Mouse (Mus musculus): ENCODE data around the gene Gm7247. TPM values are rescaled to one million over a fixed set of nuclear protein-coding genes. Genes with fewer than 3 reads are reported as not detected.

The Gm7247 gene
- polyA plus RNA-seq (2012; fragmentation: generic; extraction: Trizol): not detected

DNA sequence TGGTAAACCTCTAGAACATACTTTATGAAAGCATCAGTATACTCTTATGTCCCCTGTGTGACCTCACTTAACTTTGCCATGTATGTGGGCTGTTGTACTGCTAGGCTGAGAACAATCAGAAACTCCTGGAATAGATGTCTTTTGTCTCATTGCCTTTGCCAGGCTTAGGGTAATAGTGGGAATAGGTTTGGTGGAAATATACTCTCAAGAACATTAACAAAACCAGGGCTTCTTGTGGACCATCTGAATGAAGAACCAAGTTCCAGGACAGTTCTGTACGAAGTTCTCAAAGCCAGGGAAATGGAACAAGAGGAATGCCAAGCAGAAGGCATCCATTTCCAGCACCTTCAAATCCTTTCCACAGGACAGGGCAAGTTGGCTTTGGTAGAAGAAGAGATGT lies at the start of gene Gm7247:
TSS of gene Gm7247 (plus strand) at position 301 of the 400 bp plus-strand sequence.
- no peak within 1 kb of the TSS for H3ac ChIP-seq (ENCODE audit: control insufficient read depth, insufficient read length)
- TF ChIP-seq TCF12 (IDR thresholded peaks at IDR 0.05; ENCODE audit: insufficient read depth, poor library complexity, severe bottlenecking) (no peak), POLR2A (IDR thresholded peaks at IDR 0.05; ENCODE audit: insufficient read length, low read depth) (no peak), MYOD1 (IDR thresholded peaks at IDR 0.05; ENCODE audit: control insufficient read depth in 1 of 3, insufficient read length in 2 of 3, low read depth in 2 of 3) (no peak), E2F4 (IDR thresholded peaks at IDR 0.05; ENCODE audit: insufficient read depth) (no peak), USF1 (IDR thresholded peaks at IDR 0.05; ENCODE audit: low read depth) (no peak), TCF3 (IDR thresholded peaks at IDR 0.05; ENCODE audit: insufficient read length, low read depth) (no peak), MAX (IDR thresholded peaks at IDR 0.05; ENCODE audit: low read depth) (no peak), CEBPB (IDR thresholded peaks at IDR 0.05; ENCODE audit: insufficient read depth, poor library complexity, severe bottlenecking) (no peak), REST (IDR thresholded peaks at IDR 0.05; ENCODE audit: insufficient read depth, insufficient read length) (no peak), SRF (IDR thresholded peaks at IDR 0.05; ENCODE audit: control insufficient read depth, insufficient read length, low read depth) (no peak), MYOG (IDR thresholded peaks at IDR 0.05; ENCODE audit: control insufficient read depth in 1 of 3, insufficient read depth in 1 of 3, insufficient read length in 2 of 3, low read depth in 2 of 3) (no peak), POLR2AphosphoS2 (IDR thresholded peaks at IDR 0.05; ENCODE audit: insufficient read length, low read depth) (no peak)
- H3K4me2 ChIP-seq (ENCODE audit: low read depth): no peak within 1 kb of the TSS
- no peaks in the 10 kb centered on the region for H3K27me3 ChIP-seq (ENCODE audit: control insufficient read depth, insufficient read depth, insufficient read length)
- no peak within 1 kb of the TSS for H3K4me3 ChIP-seq
- no peaks in the 10 kb centered on the region for H3K79me2 ChIP-seq (ENCODE audit: control insufficient read depth, insufficient read depth)
- H3K36me3 ChIP-seq (ENCODE audit: control insufficient read depth, insufficient read depth): no peaks in the 10 kb centered on the region

DNA sequence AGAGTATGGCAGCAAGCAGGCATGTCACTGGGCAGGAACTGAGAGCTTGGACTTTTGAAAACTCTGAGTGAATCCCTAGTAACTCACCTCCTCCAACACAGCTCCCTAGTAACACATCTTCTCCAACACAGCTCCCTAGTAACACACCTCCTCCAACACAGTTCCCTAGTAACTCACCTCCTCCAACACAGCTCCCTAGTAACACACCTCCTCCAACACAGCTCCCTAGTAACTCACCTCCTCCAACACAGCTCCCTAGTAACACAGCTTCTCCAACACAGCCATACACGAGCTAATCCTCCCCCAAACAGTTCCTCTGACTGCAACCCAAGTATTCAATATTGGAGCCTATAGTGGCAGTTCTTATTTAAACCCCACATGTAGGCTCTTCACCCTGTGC lies 37.6 kb upstream of the Gm7247 start:
- H3K79me2 ChIP-seq (ENCODE audit: control insufficient read depth, insufficient read depth): no peaks in the 10 kb centered on the region
- no peak overlapping the region for H3K4me2 ChIP-seq (ENCODE audit: low read depth)
- no peaks in the 10 kb centered on the region for H3K36me3 ChIP-seq (ENCODE audit: control insufficient read depth, insufficient read depth)
- TF ChIP-seq E2F4 (IDR thresholded peaks at IDR 0.05; ENCODE audit: insufficient read depth) (no peak), TCF12 (IDR thresholded peaks at IDR 0.05; ENCODE audit: insufficient read depth, poor library complexity, severe bottlenecking) (no peak), MYOG (IDR thresholded peaks at IDR 0.05; ENCODE audit: control insufficient read depth in 1 of 3, insufficient read depth in 1 of 3, insufficient read length in 2 of 3, low read depth in 2 of 3) (no peak), REST (IDR thresholded peaks at IDR 0.05; ENCODE audit: insufficient read depth, insufficient read length) (no peak), TCF3 (IDR thresholded peaks at IDR 0.05; ENCODE audit: insufficient read length, low read depth) (no peak), MYOD1 (IDR thresholded peaks at IDR 0.05; ENCODE audit: control insufficient read depth in 1 of 3, insufficient read length in 2 of 3, low read depth in 2 of 3) (no peak), CEBPB (IDR thresholded peaks at IDR 0.05; ENCODE audit: insufficient read depth, poor library complexity, severe bottlenecking) (no peak), MAX (IDR thresholded peaks at IDR 0.05; ENCODE audit: low read depth) (no peak), USF1 (IDR thresholded peaks at IDR 0.05; ENCODE audit: low read depth) (no peak), POLR2AphosphoS2 (IDR thresholded peaks at IDR 0.05; ENCODE audit: insufficient read length, low read depth) (no peak), POLR2A (IDR thresholded peaks at IDR 0.05; ENCODE audit: insufficient read length, low read depth) (no peak), SRF (IDR thresholded peaks at IDR 0.05; ENCODE audit: control insufficient read depth, insufficient read length, low read depth) (no peak)
- no peak overlapping the region for H3K4me3 ChIP-seq
- H3K27me3 ChIP-seq (ENCODE audit: control insufficient read depth, insufficient read depth, insufficient read length): no peaks in the 10 kb centered on the region
- no peak overlapping the region for H3ac ChIP-seq (ENCODE audit: control insufficient read depth, insufficient read length)

GRCm38 (mm10) chr14:51346027-51346426 lies 15.5 kb upstream of the Gm7247 start:
- TF ChIP-seq REST (IDR thresholded peaks at IDR 0.05; ENCODE audit: insufficient read depth, insufficient read length): no peak
- Histone ChIP-seq H3K79me2 (ENCODE audit: control insufficient read depth, insufficient read depth) (no peaks in the 10 kb centered on the region), H3K4me3 (no peak overlapping the region), H3K36me3 (ENCODE audit: control insufficient read depth, insufficient read depth) (no peaks in the 10 kb centered on the region), H3K27me3 (ENCODE audit: control insufficient read depth, insufficient read depth, insufficient read length) (no peaks in the 10 kb centered on the region), H3K4me2 (ENCODE audit: low read depth) (no peak overlapping the region), H3ac (ENCODE audit: control insufficient read depth, insufficient read length) (no peak overlapping the region)

DNA sequence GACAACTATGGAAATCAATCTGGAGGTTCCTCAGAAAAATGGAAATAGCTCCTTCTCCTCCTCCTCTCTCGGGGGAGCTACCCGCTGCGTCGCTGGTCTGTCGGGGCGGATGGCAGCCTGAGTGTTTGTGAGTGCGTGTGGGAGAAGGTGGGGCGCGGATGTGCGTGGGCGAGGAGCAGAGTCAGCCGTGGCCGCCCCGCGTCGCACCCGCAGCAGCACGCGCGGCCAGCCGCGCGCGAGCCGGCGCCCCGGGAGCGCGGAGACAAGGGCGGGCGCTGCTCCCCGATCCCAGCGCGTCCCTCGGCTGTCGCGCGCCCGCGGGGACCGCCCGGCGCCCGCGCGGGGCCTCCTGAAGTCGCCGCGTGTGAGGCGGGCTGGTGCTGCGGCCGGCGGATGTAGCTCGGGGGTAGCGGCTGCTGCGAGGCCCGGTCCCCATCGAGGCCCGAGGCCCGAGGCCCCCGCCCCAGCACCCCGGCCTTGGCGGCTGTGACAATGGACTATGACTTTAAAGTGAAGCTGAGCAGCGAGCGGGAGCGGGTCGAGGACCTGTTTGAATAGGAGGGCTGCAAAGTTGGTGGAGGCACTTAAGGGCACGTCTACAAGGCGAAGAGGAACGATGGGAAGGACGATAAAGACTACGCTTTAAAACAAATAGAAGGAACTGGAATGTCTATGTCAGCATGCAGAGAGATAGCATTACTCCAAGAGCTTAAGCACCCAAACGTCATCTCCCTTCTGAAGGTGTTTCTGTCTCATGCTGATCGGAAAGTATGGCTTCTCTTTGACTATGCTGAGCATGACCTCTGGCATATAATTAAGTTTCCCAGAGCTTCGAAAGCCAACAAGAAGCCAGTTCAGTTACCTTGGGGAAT lies 3.2 kb upstream of the Gm7247 start:
- H3K36me3 ChIP-seq (ENCODE audit: control insufficient read depth, insufficient read depth): no peaks in the 10 kb centered on the region
- TF ChIP-seq SRF (IDR thresholded peaks at IDR 0.05; ENCODE audit: control insufficient read depth, insufficient read length, low read depth) (no peak), MAX (IDR thresholded peaks at IDR 0.05; ENCODE audit: low read depth) (no peak), POLR2AphosphoS2 (IDR thresholded peaks at IDR 0.05; ENCODE audit: insufficient read length, low read depth) (no peak), TCF12 (IDR thresholded peaks at IDR 0.05; ENCODE audit: insufficient read depth, poor library complexity, severe bottlenecking) (no peak), TCF3 (IDR thresholded peaks at IDR 0.05; ENCODE audit: insufficient read length, low read depth) (no peak), CEBPB (IDR thresholded peaks at IDR 0.05; ENCODE audit: insufficient read depth, poor library complexity, severe bottlenecking) (no peak), MYOD1 (IDR thresholded peaks at IDR 0.05; ENCODE audit: control insufficient read depth in 1 of 3, insufficient read length in 2 of 3, low read depth in 2 of 3) (no peak), MYOG (IDR thresholded peaks at IDR 0.05; ENCODE audit: control insufficient read depth in 1 of 3, insufficient read depth in 1 of 3, insufficient read length in 2 of 3, low read depth in 2 of 3) (no peak), REST (IDR thresholded peaks at IDR 0.05; ENCODE audit: insufficient read depth, insufficient read length) (no peak), POLR2A (IDR thresholded peaks at IDR 0.05; ENCODE audit: insufficient read length, low read depth) (no peak), E2F4 (IDR thresholded peaks at IDR 0.05; ENCODE audit: insufficient read depth) (no peak), USF1 (IDR thresholded peaks at IDR 0.05; ENCODE audit: low read depth) (no peak)
- no peaks in the 10 kb centered on the region for H3K27me3 ChIP-seq (ENCODE audit: control insufficient read depth, insufficient read depth, insufficient read length)
- no peaks in the 10 kb centered on the region for H3K79me2 ChIP-seq (ENCODE audit: control insufficient read depth, insufficient read depth)
- no peak overlapping the region for H3K4me2 ChIP-seq (ENCODE audit: low read depth)
- H3ac ChIP-seq (ENCODE audit: control insufficient read depth, insufficient read length): no peak overlapping the region
- no peak overlapping the region for H3K4me3 ChIP-seq

Data from myocyte (in vitro differentiated cells).